Mouse (Mus musculus) testis, adult 2 months (tissue): Measurements from ENCODE around the gene Mllt10.

Experiments
- CTCF ChIP-seq: fragments of 200-500 bp; IDR thresholded peaks from 2 replicates; pipeline ENCODE4 v1.5.1; 2012; ENCODE audit warnings: low read depth, mild to moderate bottlenecking, inconsistent platforms, low read length, moderate library complexity; ENCODE audit not compliant: control insufficient read depth, insufficient read depth, insufficient replicate concordance
- POLR2A ChIP-seq: fragments of 200-500 bp; IDR thresholded peaks from 2 replicates; pipeline ENCODE4 v1.6.1; 2012; ENCODE audit warnings: low read depth, mild to moderate bottlenecking, inconsistent platforms, low read length, moderate library complexity; ENCODE audit not compliant: control insufficient read depth

- TF ChIP-seq POLR2A: no peak
- TF ChIP-seq CTCF: no peak
Measured at GRCm38 (mm10) chr2:18156131-18156530, 101.1 kb downstream of the Mllt10 start.
